Mouse (Mus musculus) kidney, adult 11 months (tissue): Measurements from ENCODE around the gene Pex11g.

ENCODE experiments used
- DNase-seq: peaks from one replicate; pipeline ENCODE4 v3.0.0; 2022

Gene Pex11g

GRCm38 (mm10) chr8:3414639-3415190 lies 52.8 kb downstream of the Pex11g start:
- DNase-seq, result no peak

DNA sequence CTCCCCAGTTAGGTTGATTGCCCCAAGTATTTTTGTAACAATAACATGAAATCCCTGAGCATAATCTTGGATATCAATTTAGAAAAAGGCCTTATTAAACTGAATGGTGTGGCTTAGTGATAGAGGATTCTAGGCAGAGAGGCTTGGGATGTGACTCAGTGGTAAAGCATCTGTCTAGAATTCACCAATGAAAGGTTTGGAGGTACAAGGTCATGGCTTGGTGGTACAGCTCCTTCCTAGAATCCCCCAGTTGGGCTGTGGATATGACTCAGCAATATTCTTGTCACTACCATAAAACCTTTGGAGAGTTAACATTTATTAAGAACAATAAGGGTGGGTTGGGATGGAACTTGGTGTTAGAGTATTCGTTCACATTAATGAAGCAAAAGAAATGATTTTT lies 54.7 kb downstream of the Pex11g start:
- DNase-seq, result no peak

DNA sequence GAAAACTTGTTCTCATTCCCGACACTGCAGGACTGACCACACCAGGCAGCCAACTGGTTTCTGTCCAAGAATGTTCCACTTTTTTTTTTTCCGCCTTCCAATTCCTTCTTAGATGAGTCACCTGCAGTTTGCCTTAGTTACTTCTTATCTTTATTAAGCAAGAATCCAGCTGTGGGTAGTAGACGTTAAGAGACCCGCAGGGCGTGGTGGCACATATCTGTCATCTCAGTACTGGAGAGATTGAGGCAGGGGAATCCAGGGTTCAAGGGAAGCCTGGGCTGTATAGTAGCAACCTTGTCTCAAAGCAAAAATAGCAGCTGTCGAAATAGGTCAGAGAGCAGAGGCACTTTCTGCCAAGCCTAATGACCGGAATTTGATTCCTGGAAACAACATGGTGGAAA lies 55.6 kb downstream of the Pex11g start:
- DNase-seq, result peak; percentile 40

DNA sequence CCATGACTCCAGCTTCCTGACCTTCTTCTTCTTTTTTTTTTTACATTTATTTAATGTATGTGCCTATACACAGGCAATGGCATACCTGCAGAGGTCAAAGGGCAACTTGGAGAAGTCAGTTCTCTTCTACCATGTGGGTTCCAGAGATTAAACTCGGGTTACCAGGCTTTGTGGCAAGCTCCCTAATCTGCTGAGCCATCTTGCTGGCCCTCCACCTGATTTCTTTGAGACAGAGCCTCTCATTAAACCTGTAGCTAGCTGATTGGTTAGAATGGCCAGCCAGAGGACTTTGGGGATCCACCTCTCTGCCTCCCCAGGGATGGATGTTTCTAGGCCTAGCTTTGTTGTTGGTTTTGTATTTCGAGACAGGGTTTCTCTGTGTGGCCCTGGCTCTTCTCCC lies 56.4 kb downstream of the Pex11g start:
- no peak for DNase-seq

DNA sequence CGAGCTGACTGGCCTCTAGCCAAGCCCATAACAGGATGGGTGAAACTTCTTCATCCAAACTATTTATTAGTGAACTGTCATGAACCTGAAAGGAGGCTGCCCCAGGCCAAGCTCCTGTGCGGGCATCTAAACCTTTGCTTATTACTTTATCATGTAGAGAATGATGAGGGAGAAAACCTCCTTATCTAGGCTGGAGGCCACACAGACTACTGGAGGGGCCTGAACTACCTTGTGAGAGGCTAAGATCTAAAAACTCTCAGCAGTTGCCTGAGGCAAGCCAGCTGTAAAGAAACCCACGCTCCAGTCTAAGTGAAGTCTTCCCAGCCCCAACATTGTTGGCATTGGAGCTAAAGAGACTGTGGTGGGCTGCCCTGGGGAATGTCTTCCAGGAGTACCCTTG lies 60.1 kb downstream of the Pex11g start:
- DNase-seq, result no peak
